Mouse (Mus musculus) adrenal gland, adult 18-20 months (tissue): ENCODE results near the gene Tor2a. TPM values are rescaled to one million over a fixed set of nuclear protein-coding genes. Genes with fewer than 3 reads are reported as not detected.

Source experiments
- DNase-seq, 2 experiments: peaks; one replicate each; pipeline ENCODE4 v3.0.0; 2021 to 2022; ENCODE audit warnings: low spot score in 2 of 2
- total RNA-seq, 2 experiments: library from RNA; stranded (reverse); gene quantifications; 1 replicate in 1 of 2; 2 replicates in 1 of 2; pipeline ENCODE4 v1.2.3; 2021

Gene Tor2a
- total RNA-seq, 2 experiments from 2014 or later: 18.2 to 22.3 TPM

DNA sequence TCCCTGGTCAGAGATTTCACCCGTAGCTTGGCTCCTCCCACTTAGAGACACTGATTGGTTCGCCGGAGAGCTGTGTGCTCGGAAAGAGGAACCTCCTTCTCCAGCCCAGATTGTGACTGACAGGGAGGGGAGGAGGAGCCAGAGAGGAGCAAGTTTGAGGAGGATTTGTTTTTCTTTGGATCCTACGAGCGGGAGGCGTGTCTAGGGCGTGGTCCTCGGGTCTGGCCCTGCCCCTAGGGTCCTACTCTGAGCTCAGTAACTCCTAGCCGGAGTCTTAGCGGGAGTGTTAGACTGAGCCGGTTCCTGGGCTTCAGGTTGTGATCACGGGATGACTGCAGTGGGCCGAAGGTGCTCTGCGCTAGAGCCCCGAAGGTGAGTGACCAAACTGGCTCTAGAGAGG, 29.6 kb upstream of the Tor2a start:
- peak; percentile 79 to 83 for DNase-seq

DNA sequence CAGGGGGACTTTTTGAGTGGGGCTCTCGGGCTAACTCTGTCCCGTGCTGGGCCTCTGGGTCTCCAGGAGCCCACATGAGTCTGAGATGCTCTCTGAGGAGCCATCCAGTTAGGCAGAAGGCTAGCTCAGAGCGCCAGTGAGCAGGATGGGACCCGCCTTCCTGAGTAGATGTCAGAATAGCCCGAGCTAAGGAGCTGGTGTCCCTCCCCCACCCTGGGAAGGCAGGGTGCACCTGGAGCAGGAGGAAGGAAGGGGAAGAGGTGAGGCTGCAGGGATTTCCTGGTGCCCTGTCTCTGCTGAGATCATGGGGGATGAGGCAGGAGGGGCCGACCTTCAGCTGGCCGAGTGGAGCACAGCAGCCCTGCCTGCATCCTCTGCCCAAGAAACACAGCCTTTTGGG, 28.6 kb upstream of the Tor2a start:
- no peak for DNase-seq

DNA sequence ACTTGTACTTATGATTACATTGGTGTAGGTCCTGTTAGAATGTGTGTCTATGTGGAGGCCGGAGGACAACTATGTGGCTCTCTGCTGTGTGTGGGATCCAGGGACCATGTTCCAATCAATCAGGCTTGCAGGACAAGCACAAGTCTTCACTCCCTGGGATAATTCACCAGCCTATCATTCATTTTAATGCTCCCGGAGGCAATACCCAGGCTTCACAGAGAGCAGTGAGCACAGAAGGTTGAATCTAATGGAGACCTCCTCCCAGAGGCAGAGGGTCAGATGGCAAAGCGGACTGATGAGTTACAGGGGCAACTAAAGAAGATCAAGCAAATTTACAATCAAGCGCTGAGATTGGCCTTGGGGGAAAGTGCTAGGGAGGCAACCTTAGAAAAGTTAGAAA, 27.5 kb upstream of the Tor2a start:
- no peak for DNase-seq

DNA sequence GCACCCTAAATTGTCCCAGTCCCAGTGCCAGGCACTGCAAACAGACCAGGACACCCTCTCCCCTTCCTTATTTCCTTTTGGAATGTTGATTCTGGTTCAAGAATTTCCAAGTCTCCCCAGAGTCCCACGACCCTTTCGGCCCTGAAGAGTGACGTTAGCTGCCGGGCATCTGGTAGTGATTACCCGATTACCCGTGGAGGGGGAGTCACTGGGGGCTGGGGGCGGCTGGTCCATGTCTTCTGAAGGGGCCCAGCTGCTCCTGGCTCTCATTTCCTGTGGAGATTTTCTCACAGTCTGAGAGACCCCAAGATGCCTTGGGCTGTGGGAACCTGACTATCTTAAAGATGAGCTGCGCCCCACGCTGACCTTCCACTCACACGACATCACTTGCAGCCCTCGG, 26.2 kb upstream of the Tor2a start:
- DNase-seq: no peak

DNA sequence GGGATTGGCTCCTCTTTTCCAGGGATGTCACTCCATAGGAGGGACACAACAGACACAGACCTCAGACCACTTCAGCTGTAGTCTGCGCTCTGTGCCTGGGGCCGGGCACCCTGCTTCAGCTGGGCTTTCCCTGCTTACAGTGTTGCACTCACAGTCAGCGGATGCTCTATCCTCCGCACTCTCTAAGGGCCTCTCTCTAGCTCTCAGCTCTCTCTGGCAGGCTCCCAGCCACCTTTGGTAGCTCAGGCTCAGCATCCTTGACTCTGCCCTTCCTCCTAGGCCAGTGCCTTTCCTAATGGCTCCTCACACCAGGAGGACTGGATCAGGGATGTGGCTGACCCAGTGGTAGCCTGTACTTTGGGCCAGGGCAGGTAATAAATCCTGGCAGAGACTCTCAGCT, 25.1 kb upstream of the Tor2a start:
- no peak for DNase-seq

DNA sequence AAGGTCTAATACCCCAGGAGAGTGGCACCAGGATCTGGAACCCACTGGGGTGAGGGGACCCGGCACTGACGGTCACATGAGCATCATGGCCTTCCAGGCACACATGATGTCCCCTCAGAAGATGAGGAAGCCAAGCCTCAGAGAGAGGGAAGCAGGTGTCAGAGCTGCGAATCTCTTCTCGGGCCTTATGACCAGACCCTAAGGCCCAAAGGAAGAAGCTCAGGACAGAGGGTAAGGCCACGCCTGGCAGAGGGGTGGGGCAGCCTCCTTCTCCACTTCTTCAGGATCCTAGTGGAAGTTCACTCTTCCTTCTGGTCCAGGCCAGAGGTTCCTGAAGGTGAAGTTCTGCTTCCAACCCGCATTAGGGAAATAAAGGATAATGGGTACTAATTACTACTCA, 24.3 kb upstream of the Tor2a start:
- no peak for DNase-seq

DNA sequence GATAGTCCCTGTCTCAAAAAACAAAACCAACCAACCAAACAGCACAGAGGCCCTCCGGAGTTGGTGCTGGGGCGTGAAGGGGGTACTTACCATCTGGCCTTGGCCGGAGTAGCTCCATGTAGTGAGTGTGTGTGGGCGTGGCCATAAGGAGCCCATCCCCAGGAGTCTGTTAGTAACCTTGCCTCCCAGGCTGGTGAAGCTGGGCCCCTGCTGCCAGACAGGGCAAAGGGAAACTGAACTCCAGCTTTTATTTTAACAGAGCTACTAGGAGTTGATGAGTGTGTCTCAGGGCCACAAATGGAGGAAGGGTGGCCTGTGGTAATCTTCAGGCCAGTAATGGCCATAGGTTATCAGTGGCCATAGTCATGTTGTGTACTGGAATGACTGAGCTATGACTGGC, 22.6 kb upstream of the Tor2a start:
- DNase-seq: no peak

DNA sequence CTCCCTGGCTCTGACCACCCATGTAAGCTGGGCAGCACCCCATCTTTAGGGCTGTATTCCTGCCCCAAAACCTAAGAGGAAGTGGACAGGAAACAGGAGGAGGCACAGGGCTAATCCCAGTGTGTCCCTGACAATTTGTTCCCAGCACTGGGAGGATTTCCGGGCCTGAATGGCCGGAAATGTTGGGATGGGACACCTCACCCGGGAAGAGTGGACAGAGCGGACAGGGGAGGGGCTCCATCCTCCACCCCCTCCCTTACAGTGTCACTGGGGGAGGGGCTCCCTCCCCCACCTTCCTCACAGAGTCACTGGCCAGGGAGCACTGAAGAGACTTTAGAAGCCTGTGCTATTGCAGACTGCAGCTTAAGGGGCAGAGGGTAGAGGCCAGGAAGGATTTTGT, 22.1 kb upstream of the Tor2a start:
- DNase-seq: no peak

DNA sequence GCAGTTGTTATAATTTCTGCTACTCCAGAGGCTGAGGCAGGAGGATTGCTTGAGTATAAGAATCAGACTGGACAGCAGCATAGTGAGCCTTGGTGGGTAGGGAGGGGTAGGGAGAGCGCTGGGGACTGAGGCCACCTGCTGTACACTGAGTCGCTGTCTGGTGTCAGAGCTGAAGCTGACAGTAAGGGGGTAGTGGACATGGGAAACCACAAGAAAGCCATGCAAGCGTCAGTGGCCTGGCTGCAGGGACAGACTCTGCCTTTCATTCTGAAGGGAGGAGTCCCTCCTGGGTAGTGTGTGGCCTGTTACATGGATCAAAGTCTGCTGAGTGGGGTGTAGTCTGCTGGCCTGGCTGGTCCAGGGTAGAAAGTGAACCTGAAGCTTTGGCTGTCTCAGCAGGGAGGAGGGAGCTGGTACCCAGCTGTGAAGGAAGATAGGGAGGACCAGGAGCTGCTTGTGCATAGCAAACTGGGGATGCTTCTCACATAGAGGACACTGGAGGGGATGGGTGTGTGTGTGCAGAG, 20.7 kb upstream of the Tor2a start:
- no peak for DNase-seq

DNA sequence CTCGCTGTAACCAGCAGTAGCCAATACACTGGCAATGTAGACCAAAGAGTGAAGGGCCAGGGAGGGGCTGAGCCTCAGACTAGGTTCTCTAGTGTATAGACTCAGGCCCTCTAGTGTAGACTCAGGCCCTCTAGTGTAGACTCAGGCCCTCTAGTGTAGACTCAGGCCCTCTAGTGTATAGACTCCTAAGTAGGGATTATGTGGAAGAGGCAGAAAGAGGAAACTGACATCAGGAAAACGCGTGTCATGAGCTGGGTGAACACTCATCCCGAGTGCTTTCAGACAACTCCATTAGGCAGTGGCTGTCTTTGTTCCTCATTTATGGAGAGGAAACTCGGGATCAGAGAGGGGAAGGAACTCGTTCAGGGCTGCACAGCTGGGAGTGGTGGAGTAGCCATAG, 20.0 kb upstream of the Tor2a start:
- DNase-seq: no peak

DNA sequence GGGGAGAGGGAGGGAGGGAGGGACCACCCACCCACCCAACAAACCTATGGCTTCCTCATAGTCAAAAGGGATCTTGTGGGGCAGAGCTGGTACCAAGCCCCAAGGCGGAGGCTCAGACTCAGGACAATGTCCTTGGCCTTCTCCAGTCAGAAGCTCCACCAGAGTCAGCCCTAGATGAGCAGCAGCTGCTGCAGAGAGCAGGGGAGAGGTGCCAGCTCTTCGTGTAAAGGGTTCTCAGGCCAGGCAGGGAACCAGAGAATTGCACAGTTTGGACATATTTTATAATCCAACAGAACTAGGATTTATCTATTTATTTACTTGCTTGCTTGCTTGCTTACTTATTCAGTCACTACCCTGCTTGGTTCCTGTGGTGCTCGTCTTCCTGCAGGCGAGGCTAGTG, 17.7 kb upstream of the Tor2a start:
- DNase-seq: no peak

DNA sequence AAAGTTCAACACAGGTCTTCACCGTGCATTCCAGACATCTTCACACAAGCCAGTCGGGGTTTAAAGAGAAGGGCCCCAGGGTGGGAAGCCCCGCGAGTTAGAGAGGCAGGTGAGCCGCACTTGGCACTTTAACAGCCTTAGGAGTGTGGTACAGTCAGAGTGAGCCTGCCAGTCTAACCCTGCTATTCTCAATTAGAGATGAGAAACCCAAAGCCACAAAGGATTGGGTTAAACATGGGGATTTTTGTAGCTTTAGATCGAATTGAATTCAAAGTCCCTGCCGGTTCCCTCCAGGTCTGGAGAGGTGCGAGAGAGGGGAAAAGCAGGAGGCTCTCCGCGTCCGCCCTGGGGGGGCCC, 16.1 kb upstream of the Tor2a start, which contains the start of gene 6330409D20Rik:
Gene 6330409D20Rik, minus strand, starts transcription at position 101 of the 357 bp plus-strand sequence.
- no peak for DNase-seq

DNA sequence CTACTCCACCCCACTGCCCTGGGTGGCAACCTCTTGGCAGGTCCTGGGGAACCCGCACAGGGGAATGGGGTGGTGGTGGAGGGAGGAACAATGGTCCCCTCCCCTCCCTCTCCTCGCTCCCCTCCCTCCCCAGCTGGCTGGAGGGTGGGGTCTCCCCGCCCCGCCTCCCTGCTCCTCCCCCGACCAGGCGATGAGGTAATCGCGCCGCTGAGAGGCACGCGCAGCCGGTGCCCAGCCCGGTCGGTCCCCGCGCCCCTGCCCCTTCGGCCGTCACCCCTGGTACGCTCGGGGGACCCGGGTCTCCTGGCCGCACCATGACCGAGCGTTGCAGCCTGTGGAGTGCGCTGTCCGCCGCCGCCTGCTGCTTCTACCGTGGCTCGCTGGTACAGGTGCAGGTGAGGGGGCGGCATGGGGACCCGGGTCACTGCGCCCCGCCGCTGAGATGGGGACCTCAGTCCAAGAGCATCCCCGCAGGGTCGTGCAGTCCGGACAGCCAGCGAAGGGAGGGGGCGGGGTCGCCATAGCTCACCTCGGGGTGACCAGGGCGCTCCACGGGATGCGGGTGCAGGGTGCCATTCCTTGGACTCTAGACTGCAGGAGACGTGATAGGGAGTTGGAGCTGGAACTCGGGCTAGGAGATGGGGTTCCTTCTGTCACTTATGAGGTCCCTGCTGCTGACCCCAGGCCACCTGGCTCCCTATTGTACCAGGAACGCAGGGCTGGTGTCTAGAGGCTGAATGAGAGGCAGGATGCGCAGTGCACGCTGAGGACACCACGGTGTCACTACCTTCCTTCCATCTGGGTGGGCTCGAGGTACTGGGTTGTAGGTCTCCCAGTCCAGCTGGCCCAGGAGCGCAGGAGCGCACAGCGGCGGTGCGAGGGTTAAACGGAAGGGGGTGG, 15.5 kb upstream of the Tor2a start:
- DNase-seq: peak in 1 of 2 experiments; percentile 61

DNA sequence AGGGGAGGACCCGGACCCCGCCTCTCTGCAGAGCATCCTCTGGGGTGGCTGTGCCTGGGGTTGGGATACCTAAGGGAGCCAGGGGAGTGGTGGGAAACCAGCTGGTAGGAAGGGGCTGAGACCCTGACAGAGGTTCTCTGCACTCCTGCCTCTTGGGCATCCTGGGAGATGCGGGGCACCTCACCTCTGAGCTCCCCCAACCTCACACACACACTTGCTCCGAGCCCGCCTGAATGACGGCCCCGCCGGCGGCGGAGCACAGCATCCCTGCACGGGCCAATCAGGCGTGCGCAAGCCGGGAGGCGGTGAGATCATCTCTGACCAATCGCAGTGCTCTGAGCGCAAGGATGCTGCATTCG, 14.9 kb upstream of the Tor2a start:
- no peak for DNase-seq

DNA sequence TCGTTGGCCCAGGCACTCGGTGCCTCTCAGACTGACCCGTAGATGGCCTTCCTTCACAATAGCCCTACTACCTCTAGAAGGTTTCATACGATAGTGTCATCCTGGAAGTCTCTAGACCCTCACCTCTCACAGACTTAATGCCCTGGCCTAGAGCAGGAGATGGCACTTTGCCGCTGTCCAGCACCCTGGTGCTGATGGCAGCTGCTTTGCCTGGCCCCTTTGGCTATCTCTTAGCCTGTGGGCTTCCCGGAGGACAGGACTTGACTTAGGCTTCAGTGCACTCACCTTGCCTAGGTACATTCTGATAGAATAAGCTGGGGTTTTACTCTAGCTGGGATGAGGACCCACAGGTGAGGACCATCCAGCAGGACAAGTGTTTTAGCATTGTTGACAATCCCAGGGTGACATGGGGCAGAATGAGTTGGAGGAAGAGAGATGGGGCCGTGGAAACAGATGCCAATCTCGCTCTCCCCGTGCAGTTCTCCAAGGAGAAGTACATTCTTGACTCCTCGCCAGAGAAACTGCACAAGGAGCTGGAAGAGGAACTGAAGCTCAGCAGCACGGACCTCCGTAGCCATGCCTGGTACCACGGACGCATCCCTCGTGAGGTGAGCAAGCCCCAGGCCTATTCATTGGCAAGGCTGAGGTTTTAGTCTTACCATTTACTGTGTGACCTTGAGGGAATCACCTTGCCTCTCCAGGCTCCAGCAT, 12.6 kb upstream of the Tor2a start:
- no peak for DNase-seq

DNA sequence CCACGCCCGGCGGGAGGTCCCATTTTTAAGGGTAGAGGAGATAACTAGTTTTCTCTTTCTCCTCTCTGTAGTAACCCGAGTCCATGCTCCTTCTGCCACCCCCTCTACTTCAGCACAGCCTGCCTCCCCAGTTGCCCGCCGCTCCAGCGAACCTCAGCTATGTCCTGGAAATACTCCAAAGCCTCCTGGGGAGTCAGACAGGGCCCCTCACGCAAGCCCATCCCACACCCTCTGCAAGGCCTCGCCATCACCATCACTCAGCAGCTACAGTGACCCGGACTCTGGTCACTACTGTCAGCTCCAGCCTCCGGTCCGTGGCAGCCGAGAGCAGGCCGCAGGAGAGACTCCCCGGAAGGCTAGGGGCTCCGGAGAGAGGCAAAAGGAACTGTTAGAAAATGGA, 8.0 kb upstream of the Tor2a start:
- DNase-seq: no peak

DNA sequence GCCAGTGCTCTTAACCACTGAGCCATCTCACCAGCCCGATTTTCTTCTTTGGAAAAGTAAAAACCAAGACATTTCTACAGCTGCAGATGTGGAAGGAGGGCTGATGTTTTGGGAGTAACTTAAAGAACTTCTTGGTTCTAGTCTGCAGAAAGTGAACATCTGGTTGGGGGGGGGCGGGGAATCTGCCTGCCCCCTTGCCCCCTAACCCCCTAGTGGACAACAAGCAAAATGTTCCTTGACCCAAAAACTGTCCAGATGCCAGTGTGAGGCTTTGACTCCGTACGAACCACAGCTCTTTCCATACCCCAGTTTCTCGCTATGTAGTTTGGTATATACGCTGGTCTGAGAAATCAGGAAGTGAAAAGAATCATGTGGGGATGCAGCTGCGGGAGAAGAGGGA, 6.8 kb upstream of the Tor2a start:
- DNase-seq: no peak

DNA sequence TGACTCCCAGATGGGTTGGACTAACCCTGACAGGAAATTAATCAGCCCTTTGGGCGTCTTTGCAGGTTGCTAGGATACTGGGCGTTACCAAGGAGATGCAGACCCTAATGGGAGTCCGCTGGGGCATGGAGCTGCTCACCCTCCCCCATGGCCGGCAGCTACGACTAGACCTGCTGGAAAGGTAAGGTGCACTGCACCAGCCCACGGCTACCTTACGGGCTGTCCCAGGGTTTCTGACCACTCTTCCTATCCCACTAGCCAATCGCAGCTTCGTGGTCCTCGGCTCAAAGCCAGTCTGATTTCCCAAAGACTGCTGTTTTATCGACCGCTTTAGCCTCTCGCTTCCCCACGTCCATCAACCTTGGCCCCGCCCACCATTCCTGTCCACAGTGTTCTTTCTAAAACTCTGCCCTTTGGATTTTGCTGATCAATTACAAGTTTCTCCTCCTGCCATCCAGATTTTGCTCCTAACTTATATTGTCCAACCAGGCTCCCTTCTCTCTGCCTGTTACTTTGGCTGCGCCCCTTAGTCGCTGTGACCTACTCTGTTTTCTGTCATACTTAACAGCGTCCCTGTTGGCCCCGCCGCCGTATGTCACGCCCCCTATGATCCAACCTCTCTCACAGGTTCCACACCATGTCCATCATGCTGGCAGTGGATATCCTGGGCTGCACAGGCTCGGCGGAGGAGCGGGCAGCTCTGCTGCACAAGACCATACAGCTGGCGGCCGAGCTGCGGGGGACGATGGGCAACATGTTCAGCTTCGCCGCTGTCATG, 6.0 kb upstream of the Tor2a start:
- peak; percentile 57 to 60 for DNase-seq

DNA sequence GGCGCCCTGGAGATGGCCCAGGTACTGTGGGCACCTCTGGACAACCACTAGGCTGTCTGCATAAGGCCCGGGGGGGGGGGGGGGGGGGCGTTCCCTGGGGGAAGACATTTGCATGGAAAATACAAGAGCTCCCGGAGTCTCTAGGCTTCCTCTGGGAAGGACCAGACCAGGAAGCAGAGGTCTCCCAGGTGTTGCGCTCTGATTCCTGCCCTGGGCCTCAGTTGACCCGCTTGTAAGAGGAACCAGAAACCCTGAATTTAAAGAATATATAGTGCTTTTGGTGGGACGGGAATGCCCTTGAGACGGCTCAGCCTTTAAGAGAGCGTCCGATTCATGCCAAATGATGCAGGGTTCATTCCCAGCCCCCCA, 5.4 kb upstream of the Tor2a start:
- DNase-seq: no peak

DNA sequence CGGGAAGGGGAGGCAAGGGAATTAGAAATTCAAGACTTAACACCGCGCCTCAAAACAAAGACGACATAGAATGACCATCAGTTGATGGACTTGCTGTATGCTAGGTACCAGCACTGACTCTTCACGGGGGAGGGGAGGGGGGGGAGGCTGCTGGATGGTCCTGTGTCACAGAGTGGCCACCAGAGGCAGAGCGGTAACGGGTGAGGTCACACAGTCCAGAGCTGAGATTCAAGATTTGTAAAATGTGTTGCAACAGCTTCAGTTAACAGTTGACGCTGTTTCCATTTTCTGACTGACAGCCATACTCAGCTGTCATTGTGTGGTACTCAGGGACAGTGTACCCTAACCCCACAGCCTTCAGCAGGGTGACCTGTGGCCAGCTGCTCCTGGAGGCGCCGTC, 4.9 kb upstream of the Tor2a start:
- no peak for DNase-seq

DNA sequence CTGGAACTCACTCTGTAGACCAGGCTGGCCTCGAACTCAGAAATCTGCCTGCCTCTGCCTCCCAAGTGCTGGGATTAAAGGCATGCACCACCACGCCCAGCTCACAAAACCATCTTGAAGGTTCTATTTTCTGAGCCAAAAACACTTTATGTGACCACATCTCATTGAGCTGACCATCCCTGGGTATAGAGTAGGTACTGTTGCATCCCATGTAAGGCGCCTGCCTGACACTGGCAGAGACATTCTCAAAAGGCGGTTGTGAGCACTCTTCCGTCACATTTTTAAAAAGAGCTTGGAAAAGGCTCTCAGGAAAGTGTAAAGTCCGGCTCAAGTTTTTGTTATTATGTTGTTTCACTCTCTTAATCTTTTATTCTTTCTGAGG, 369 bp upstream of the Tor2a start:
- no peak for DNase-seq

DNA sequence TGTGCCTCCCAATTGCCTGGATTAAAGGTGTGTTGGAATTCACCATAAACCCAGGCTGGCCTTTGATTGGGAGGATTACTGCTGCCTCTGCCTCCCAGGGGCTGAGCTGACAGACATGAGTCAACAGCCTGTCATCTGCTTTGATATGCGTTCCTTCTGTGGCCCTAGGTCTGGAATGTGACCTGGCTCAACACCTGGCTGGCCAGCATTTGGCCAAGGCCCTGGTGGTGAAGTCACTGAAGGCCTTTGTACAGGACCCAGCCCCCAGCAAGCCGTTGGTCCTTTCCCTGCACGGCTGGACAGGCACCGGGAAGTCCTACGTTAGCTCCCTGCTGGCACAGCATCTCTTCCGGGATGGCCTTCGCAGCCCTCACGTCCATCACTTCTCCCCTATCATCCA, 1.5 kb downstream of the Tor2a start:
- no peak for DNase-seq
